Mouse (Mus musculus) thymus, postnatal 0 days (tissue): Measurements from ENCODE around the gene Slc25a33. TPM values are rescaled to one million over a fixed set of nuclear protein-coding genes. Genes with fewer than 3 reads are reported as not detected.

Experiments used
- DNase-seq: peaks from one replicate; pipeline ENCODE4 v3.0.0-alpha.2; 2015; ENCODE audit warnings: low spot score
- polyA plus RNA-seq: library from polyadenylated mRNA; unstranded; fragments of >200 nt; fragmentation: Nextera tagmentation; extraction: Ambion mirVana; gene quantifications from 2 replicates; pipeline ENCODE4 v1.2.1, GENCODE M21; 2015

Slc25a33 gene
- polyA plus RNA-seq, 1 experiment from 2014 or later, result 7.8 TPM

- DNase-seq, result no peak
These were observed 45.3 kb downstream of the Slc25a33 start for GRCm38 (mm10) chr4:149728810-149729209.

GRCm38 (mm10) chr4:149727636-149728035 is 46.4 kb downstream of the Slc25a33 start:
- no peak for DNase-seq

- DNase-seq, result peak; percentile 50
These were observed 48.3 kb downstream of the Slc25a33 start for GRCm38 (mm10) chr4:149725661-149726350.

- no peak for DNase-seq
These were observed 49.1 kb downstream of the Slc25a33 start for GRCm38 (mm10) chr4:149724916-149725470.

- no peak for DNase-seq
These were observed 50.0 kb downstream of the Slc25a33 start for GRCm38 (mm10) chr4:149723855-149724731.

- DNase-seq, result no peak
These were observed 51.1 kb downstream of the Slc25a33 start for GRCm38 (mm10) chr4:149723021-149723390.

- DNase-seq, result no peak
These were observed 51.7 kb downstream of the Slc25a33 start for GRCm38 (mm10) chr4:149722104-149723020.

- no peak for DNase-seq
These were observed 52.9 kb downstream of the Slc25a33 start for GRCm38 (mm10) chr4:149721163-149721562.

GRCm38 (mm10) chr4:149719686-149720085 is 54.4 kb downstream of the Slc25a33 start:
- DNase-seq, result peak; percentile 55

GRCm38 (mm10) chr4:149714542-149714941 is 59.5 kb downstream of the Slc25a33 start:
- no peak for DNase-seq

- DNase-seq, result peak; percentile 43
These were observed 62.1 kb downstream of the Slc25a33 start for GRCm38 (mm10) chr4:149711955-149712354.

GRCm38 (mm10) chr4:149711485-149711884 is 62.6 kb downstream of the Slc25a33 start:
- DNase-seq, result no peak

GRCm38 (mm10) chr4:149710510-149710909 is 63.6 kb downstream of the Slc25a33 start:
- DNase-seq, result peak; percentile 87

GRCm38 (mm10) chr4:149705941-149706340 is 68.1 kb downstream of the Slc25a33 start:
- peak; percentile 31 for DNase-seq

- DNase-seq, result no peak
These were observed 68.8 kb downstream of the Slc25a33 start for GRCm38 (mm10) chr4:149705298-149705697.

GRCm38 (mm10) chr4:149702210-149702979 is 71.7 kb downstream of the Slc25a33 start, which contains the start of gene Pik3cd:
TSS of gene Pik3cd (minus strand) at chr4:149702571.
- peak; percentile 67 for DNase-seq

GRCm38 (mm10) chr4:149701426-149702209 is 72.5 kb downstream of the Slc25a33 start:
- DNase-seq, result peak; percentile 79

GRCm38 (mm10) chr4:149699953-149700352 is 74.1 kb downstream of the Slc25a33 start:
- no peak for DNase-seq

- peak; percentile 79 for DNase-seq
These were observed 75.8 kb downstream of the Slc25a33 start for GRCm38 (mm10) chr4:149698197-149698821.
